Mouse (Mus musculus) heart, adult 2 months (tissue): Measurements from ENCODE around the gene Snrnp25.

Source experiments
- CTCF ChIP-seq: fragments of 200-600 bp; IDR thresholded peaks from 2 replicates; pipeline ENCODE4 v1.8.1; 2022; ENCODE audit warnings: antibody characterized with exemption, mild to moderate bottlenecking, moderate library complexity
- EP300 ChIP-seq: fragments of 200-500 bp; IDR thresholded peaks from 2 replicates; pipeline ENCODE4 v1.6.1; 2011; ENCODE audit warnings: low read depth, low read length, control low read depth; ENCODE audit not compliant: insufficient read depth
- POLR2A ChIP-seq: fragments of 200-500 bp; IDR thresholded peaks from 2 replicates; pipeline ENCODE4 v1.6.1; 2011; ENCODE audit warnings: mild to moderate bottlenecking, low read depth, low read length, control low read depth; ENCODE audit not compliant: insufficient read depth

GRCm38 (mm10) chr11:32227041-32227440 lies 21.8 kb downstream of the Snrnp25 start:
- no peak for TF ChIP-seq CTCF
- no peak for TF ChIP-seq EP300
- no peak for TF ChIP-seq POLR2A
